Mouse (Mus musculus): ENCODE data around the gene Nhlrc4. TPM values are rescaled to one million over a fixed set of nuclear protein-coding genes. Genes with fewer than 3 reads are reported as not detected.

Nhlrc4 gene
- not detected for total RNA-seq (2023)

GRCm38 (mm10) chr17:25944366-25945163, at the start of gene Nhlrc4, which contains the start of gene Pigq:
Nhlrc4 (minus strand) TSS chr17:25944961.
Pigq (minus strand) TSS chr17:25944936.

GRCm38 (mm10) chr17:25985306-25986294, 40.8 kb upstream of the Nhlrc4 start, which contains the start of gene Capn15:
Capn15 (minus strand) TSS chr17:25985796.

GRCm38 (mm10) chr17:25951803-25952623, 7.3 kb upstream of the Nhlrc4 start, which contains the start of gene A930017K11Rik:
A930017K11Rik (minus strand) TSS chr17:25952565.

GRCm38 (mm10) chr17:25919144-25919785, 25.5 kb downstream of the Nhlrc4 start, which contains the start of gene Rab40c:
Rab40c (minus strand) TSS chr17:25919727.

Other genes with a start within 250 kb of the Nhlrc4 start
- gene Gng13, start 227.8 kb downstream of the Nhlrc4 start, total RNA-seq (2023) = not detected
- gene Chtf18, start 217.5 kb downstream of the Nhlrc4 start, total RNA-seq (2023) = 10.9 TPM
- gene Rpusd1, start 217.3 kb downstream of the Nhlrc4 start, total RNA-seq (2023) = 4.2 TPM
- not detected for gene Mslnl, start 208.9 kb downstream of the Nhlrc4 start, total RNA-seq (2023)
- not detected for gene Msln, start 190.6 kb downstream of the Nhlrc4 start, total RNA-seq (2023)
- 26.5 TPM for gene Narfl, start 171.2 kb downstream of the Nhlrc4 start, total RNA-seq (2023)
- 21.2 TPM for gene Haghl, start 159.3 kb downstream of the Nhlrc4 start, total RNA-seq (2023)
- gene Ccdc78, start 158.4 kb downstream of the Nhlrc4 start, total RNA-seq (2023) = not detected
- gene Fam173a, start 152.1 kb downstream of the Nhlrc4 start, total RNA-seq (2023) = 44.7 TPM
- gene AC134908.4, start 149.3 kb downstream of the Nhlrc4 start, total RNA-seq (2023) = not detected
- gene Metrn, start 147.8 kb downstream of the Nhlrc4 start, total RNA-seq (2023) = 22.7 TPM
- not detected for gene Fbxl16, start 135.9 kb downstream of the Nhlrc4 start, total RNA-seq (2023)
- 22.7 TPM for gene Wdr24, start 121.3 kb downstream of the Nhlrc4 start, total RNA-seq (2023)
- gene Jmjd8, start 116.1 kb downstream of the Nhlrc4 start, total RNA-seq (2023) = 32.0 TPM
- gene Stub1, start 111.6 kb downstream of the Nhlrc4 start, total RNA-seq (2023) = 61.9 TPM
- gene Rhbdl1, start 107.7 kb downstream of the Nhlrc4 start, total RNA-seq (2023) = 7.2 TPM
- 9.9 TPM for gene Gm20683, start 103.2 kb downstream of the Nhlrc4 start, total RNA-seq (2023)
- gene Rhot2, start 100.1 kb downstream of the Nhlrc4 start, total RNA-seq (2023) = 72.3 TPM
- 28.9 TPM for gene Wdr90, start 83.5 kb downstream of the Nhlrc4 start, total RNA-seq (2023)
- gene Mcrip2, start 76.2 kb downstream of the Nhlrc4 start, total RNA-seq (2023) = 8.2 TPM
- 29.2 TPM for gene Mettl26, start 69.9 kb downstream of the Nhlrc4 start, total RNA-seq (2023)
- 5.9 TPM for gene Wfikkn1, start 64.1 kb downstream of the Nhlrc4 start, total RNA-seq (2023)
- gene Rab40c, start 25.2 kb downstream of the Nhlrc4 start, total RNA-seq (2023) = 23.6 TPM
- 55.6 TPM for gene Pigq, start within 50 bp of the Nhlrc4 start, total RNA-seq (2023)
- not detected for gene A930017K11Rik, start 7.6 kb upstream of the Nhlrc4 start, total RNA-seq (2023)
- gene Capn15, start 40.8 kb upstream of the Nhlrc4 start, total RNA-seq (2023) = 39.1 TPM
- gene Rab11fip3, start 124.6 kb upstream of the Nhlrc4 start, total RNA-seq (2023) = 13.4 TPM
- gene Decr2, start 145.4 kb upstream of the Nhlrc4 start, total RNA-seq (2023) = 3.7 TPM
- 3.5 TPM for gene Nme4, start 150.6 kb upstream of the Nhlrc4 start, total RNA-seq (2023)
- 20.9 TPM for gene Tmem8, start 168.3 kb upstream of the Nhlrc4 start, total RNA-seq (2023)
- 44.1 TPM for gene Mrpl28, start 178.5 kb upstream of the Nhlrc4 start, total RNA-seq (2023)
- gene Axin1, start 193.7 kb upstream of the Nhlrc4 start, total RNA-seq (2023) = 114 TPM

All from CD8-positive naive resting alpha-beta T cell, adult 57 days (primary cell).